Mouse (Mus musculus): ENCODE measurements around the gene P2ry6. TPM values are rescaled to one million over a fixed set of nuclear protein-coding genes. Genes with fewer than 3 reads are reported as not detected.

Gene P2ry6
- polyA plus RNA-seq (2015; fragmentation: Nextera tagmentation; extraction: Ambion mirVana) = 4.1 and 5.0 TPM in 2 replicates

- peaks cover 13% of the 10 kb centered on the region; the same call in 1 of the 2 replicates for H3K4me1 ChIP-seq (replicated peaks)
- no peak for ATAC-seq (ENCODE audit: insufficient read depth)
- no peaks in the 10 kb centered on the region for H3K9me3 ChIP-seq (replicated peaks)
- H3K4me2 ChIP-seq = peak within 1 kb of the TSS; percentile 54
- H3K4me3 ChIP-seq (replicated peaks) = peak within 1 kb of the TSS; percentile 22
- peaks cover 39% of the 10 kb centered on the region for H3K27me3 ChIP-seq
- no peaks in the 10 kb centered on the region for H3K36me3 ChIP-seq (replicated peaks)
- WGBS (ENCODE audit: insufficient replicate concordance) = 8% methylated on average over 36 of the region's 36 CpGs
- H3K27ac ChIP-seq (replicated peaks) = no peak within 1 kb of the TSS
- H3K9ac ChIP-seq = no peak within 1 kb of the TSS
Observed at GRCm38 (mm10) chr7:100974135-100974903, at the start of gene P2ry6. Gene P2ry6, minus strand, starts transcription at chr7:100974649.

GRCm38 (mm10) chr7:101017492-101017891 is 43.0 kb upstream of the P2ry6 start:
- no peaks in the 10 kb centered on the region for H3K9me3 ChIP-seq (replicated peaks)
- no peak overlapping the region for H3K4me2 ChIP-seq
- H3K27me3 ChIP-seq = peaks cover 22% of the 10 kb centered on the region
- H3K9ac ChIP-seq = no peak overlapping the region
- H3K36me3 ChIP-seq (replicated peaks) = no peaks in the 10 kb centered on the region
- no peak overlapping the region for H3K27ac ChIP-seq (replicated peaks)
- H3K4me3 ChIP-seq (replicated peaks) = no peak overlapping the region
- ATAC-seq (ENCODE audit: insufficient read depth) = no peak
- peaks cover 2% of the 10 kb centered on the region for H3K4me1 ChIP-seq (replicated peaks)
- 47% methylated on average over 6 of the region's 6 CpGs for WGBS (ENCODE audit: insufficient replicate concordance)

- WGBS (ENCODE audit: insufficient replicate concordance) = 68% methylated on average over 7 of the region's 7 CpGs
- no peaks in the 10 kb centered on the region for H3K9me3 ChIP-seq (replicated peaks)
- no peaks in the 10 kb centered on the region for H3K36me3 ChIP-seq (replicated peaks)
- H3K4me3 ChIP-seq (replicated peaks) = no peak overlapping the region
- H3K4me1 ChIP-seq (replicated peaks) = peaks cover 6% of the 10 kb centered on the region
- peaks cover 26% of the 10 kb centered on the region for H3K27me3 ChIP-seq
- no peak overlapping the region for H3K9ac ChIP-seq
- ATAC-seq (ENCODE audit: insufficient read depth) = no peak
- H3K27ac ChIP-seq (replicated peaks) = no peak overlapping the region
- H3K4me2 ChIP-seq = no peak overlapping the region
Observed at GRCm38 (mm10) chr7:101017021-101017461, 42.6 kb upstream of the P2ry6 start.

- H3K27me3 ChIP-seq = peaks cover 45% of the 10 kb centered on the region
- H3K4me1 ChIP-seq (replicated peaks) = peaks cover 17% of the 10 kb centered on the region
- no peak overlapping the region for H3K4me2 ChIP-seq
- no peak overlapping the region for H3K4me3 ChIP-seq (replicated peaks)
- no peak overlapping the region for H3K27ac ChIP-seq (replicated peaks)
- H3K9me3 ChIP-seq (replicated peaks) = no peaks in the 10 kb centered on the region
- no peak for ATAC-seq (ENCODE audit: insufficient read depth)
- WGBS (ENCODE audit: insufficient replicate concordance) = 59% methylated on average over 1 of the region's 1 CpGs
- no peaks in the 10 kb centered on the region for H3K36me3 ChIP-seq (replicated peaks)
- no peak overlapping the region for H3K9ac ChIP-seq
Observed at GRCm38 (mm10) chr7:101014985-101015384, 40.5 kb upstream of the P2ry6 start.

- Histone ChIP-seq H3K27me3 (peaks cover 45% of the 10 kb centered on the region), H3K4me2 (no peak overlapping the region), H3K4me1 (replicated peaks) (peaks cover 17% of the 10 kb centered on the region), H3K9ac (no peak overlapping the region), H3K36me3 (replicated peaks) (no peaks in the 10 kb centered on the region), H3K27ac (replicated peaks) (no peak overlapping the region), H3K4me3 (replicated peaks) (no peak overlapping the region), H3K9me3 (replicated peaks) (no peaks in the 10 kb centered on the region)
- ATAC-seq (ENCODE audit: insufficient read depth) = no peak
- WGBS (ENCODE audit: insufficient replicate concordance) = 57% methylated on average over 9 of the region's 9 CpGs
Observed at GRCm38 (mm10) chr7:101014041-101014440, 39.6 kb upstream of the P2ry6 start.

GRCm38 (mm10) chr7:101012541-101012940 is 38.1 kb upstream of the P2ry6 start, which contains the start of gene P2ry2:
Gene P2ry2, minus strand, starts transcription at chr7:101012866.
- Histone ChIP-seq H3K27me3 (peaks cover 45% of the 10 kb centered on the region), H3K4me1 (replicated peaks) (peaks cover 17% of the 10 kb centered on the region), H3K9me3 (replicated peaks) (no peaks in the 10 kb centered on the region), H3K9ac (peak within 1 kb of the TSS; percentile 45), H3K36me3 (replicated peaks) (no peaks in the 10 kb centered on the region), H3K4me3 (replicated peaks) (peak within 1 kb of the TSS; percentile 56), H3K27ac (replicated peaks) (peak within 1 kb of the TSS; percentile 53), H3K4me2 (peak within 1 kb of the TSS; percentile 73)
- no peak for ATAC-seq (ENCODE audit: insufficient read depth)
- 52% methylated on average over 4 of the region's 4 CpGs for WGBS (ENCODE audit: insufficient replicate concordance)

- peak; percentile 90 for ATAC-seq (ENCODE audit: insufficient read depth)
- peaks cover 17% of the 10 kb centered on the region for H3K4me1 ChIP-seq (replicated peaks)
- peaks cover 45% of the 10 kb centered on the region for H3K27me3 ChIP-seq
- peak overlapping the region; percentile 53 for H3K27ac ChIP-seq (replicated peaks)
- H3K9me3 ChIP-seq (replicated peaks) = no peaks in the 10 kb centered on the region
- H3K36me3 ChIP-seq (replicated peaks) = no peaks in the 10 kb centered on the region
- H3K4me2 ChIP-seq = peak overlapping the region; percentile 73
- H3K4me3 ChIP-seq (replicated peaks) = peak overlapping the region; percentile 56
- WGBS (ENCODE audit: insufficient replicate concordance) = under 1% methylated on average over 53 of the region's 53 CpGs
- peak overlapping the region; percentile 45 for H3K9ac ChIP-seq
Observed at GRCm38 (mm10) chr7:101011681-101012367, 37.4 kb upstream of the P2ry6 start.

GRCm38 (mm10) chr7:101010741-101011140 is 36.3 kb upstream of the P2ry6 start:
- no peak overlapping the region for H3K9ac ChIP-seq
- no peak overlapping the region for H3K27ac ChIP-seq (replicated peaks)
- WGBS (ENCODE audit: insufficient replicate concordance) = 56% methylated on average over 3 of the region's 3 CpGs
- peaks cover 17% of the 10 kb centered on the region for H3K4me1 ChIP-seq (replicated peaks)
- H3K9me3 ChIP-seq (replicated peaks) = no peaks in the 10 kb centered on the region
- H3K36me3 ChIP-seq (replicated peaks) = no peaks in the 10 kb centered on the region
- peak overlapping the region; percentile 73; the same call in 1 of the 2 replicates for H3K4me2 ChIP-seq
- H3K4me3 ChIP-seq (replicated peaks) = peak overlapping the region; percentile 56; the same call in 1 of the 2 replicates
- no peak for ATAC-seq (ENCODE audit: insufficient read depth)
- H3K27me3 ChIP-seq = peaks cover 45% of the 10 kb centered on the region

- WGBS (ENCODE audit: insufficient replicate concordance) = 68% methylated on average over 2 of the region's 2 CpGs
- no peak overlapping the region for H3K4me3 ChIP-seq (replicated peaks)
- no peak for ATAC-seq (ENCODE audit: insufficient read depth)
- H3K27me3 ChIP-seq = peaks cover 11% of the 10 kb centered on the region
- no peak overlapping the region for H3K4me2 ChIP-seq
- H3K9ac ChIP-seq = no peak overlapping the region
- H3K9me3 ChIP-seq (replicated peaks) = no peaks in the 10 kb centered on the region
- H3K27ac ChIP-seq (replicated peaks) = no peak overlapping the region
- peaks cover 14% of the 10 kb centered on the region for H3K4me1 ChIP-seq (replicated peaks)
- no peaks in the 10 kb centered on the region for H3K36me3 ChIP-seq (replicated peaks)
Observed at GRCm38 (mm10) chr7:101006201-101006600, 31.8 kb upstream of the P2ry6 start.

GRCm38 (mm10) chr7:101005119-101005518 is 30.7 kb upstream of the P2ry6 start:
- Histone ChIP-seq H3K36me3 (replicated peaks) (no peaks in the 10 kb centered on the region), H3K27ac (replicated peaks) (no peak overlapping the region), H3K4me1 (replicated peaks) (peaks cover 10% of the 10 kb centered on the region), H3K4me2 (no peak overlapping the region), H3K27me3 (0 out of 2 replicates have a peak, but pooled peaks cover 2% of the 10 kb centered on the region), H3K9ac (no peak overlapping the region), H3K9me3 (replicated peaks) (no peaks in the 10 kb centered on the region), H3K4me3 (replicated peaks) (no peak overlapping the region)
- no peak for ATAC-seq (ENCODE audit: insufficient read depth)
- whole genome bisulfite sequencing (ENCODE audit: insufficient replicate concordance) = 54% methylated on average over 4 of the region's 4 CpGs
